ENCODE assay signal across 34 mouse cellular contexts in genomic region chr14:85095631-85096030, GRCm38 (mm10).
DNase-seq lines count a peak whose midpoint lies in the region; ATAC-seq and TF ChIP-seq lines count a peak whose summit lies in the region.
"Had no signal": no experiment of that assay in that cellular context is flagged by ENCODE, and none has a peak within 500 bp of the region (broad histone marks: within the 10 kb centered on the region; RNA-seq: fewer than 3 reads in every experiment).

No protein-coding gene starts in this region.

- 50% methylated on average over 1 of the region's 1 CpGs for WGBS in embryonic facial prominence, embryonic 14.5 days
- 57% methylated on average over 1 of the region's 1 CpGs for WGBS in embryonic facial prominence, embryonic 10.5 days
- 21% methylated on average over 1 of the region's 1 CpGs for WGBS in midbrain, embryonic 10.5 days
- WGBS in midbrain, embryonic 16.5 days: 0% methylated on average over 1 of the region's 1 CpGs
- 9% methylated on average over 1 of the region's 1 CpGs for WGBS in midbrain, embryonic 13.5 days

- H3K27ac ChIP-seq in embryonic facial prominence, embryonic 14.5 days (replicated peaks; ENCODE audit: low read depth, low read length): no peak overlapping the region
- no peak overlapping the region for H3K27ac ChIP-seq in embryonic facial prominence, embryonic 10.5 days (replicated peaks)
- peak overlapping the region; percentile 71 for H3K27ac ChIP-seq in midbrain, embryonic 10.5 days (replicated peaks)
- no peak overlapping the region for H3K27ac ChIP-seq in midbrain, embryonic 16.5 days (ENCODE audit: low read length)
- no peak overlapping the region for H3K27ac ChIP-seq in midbrain, embryonic 13.5 days
- H3K27ac ChIP-seq: embryonic facial prominence, embryonic 15.5 days; gastrocnemius, adult 2 months; hindbrain, postnatal 0 days; intestine, embryonic 15.5 days; kidney, postnatal 0 days; liver, embryonic 14.5 days; macrophage; neural tube, embryonic 15.5 days had no signal

- H3K4me2 ChIP-seq in embryonic facial prominence, embryonic 14.5 days (ENCODE audit: low read depth, low read length): no peak overlapping the region
- H3K4me2 ChIP-seq in midbrain, embryonic 16.5 days (ENCODE audit: low read length): no peak overlapping the region
- H3K4me2 ChIP-seq in midbrain, embryonic 13.5 days (replicated peaks): no peak overlapping the region
- H3K4me2 ChIP-seq: embryonic facial prominence, embryonic 15.5 days; heart, embryonic 11.5 days; intestine, embryonic 15.5 days; neural tube, embryonic 15.5 days had no signal

- H3K9ac ChIP-seq in embryonic facial prominence, embryonic 14.5 days (ENCODE audit: low read depth, low read length): no peak overlapping the region
- no peak overlapping the region for H3K9ac ChIP-seq in midbrain, embryonic 16.5 days (ENCODE audit: low read depth, low read length)
- no peak overlapping the region for H3K9ac ChIP-seq in midbrain, embryonic 13.5 days (replicated peaks)
- H3K9ac ChIP-seq: embryonic facial prominence, embryonic 15.5 days; intestine, embryonic 15.5 days; liver, embryonic 14.5 days; neural tube, embryonic 15.5 days had no signal

- no peaks in the 10 kb centered on the region for H3K27me3 ChIP-seq in embryonic facial prominence, embryonic 14.5 days (replicated peaks; ENCODE audit: control insufficient read depth, insufficient read depth, low read length)
- H3K27me3 ChIP-seq in embryonic facial prominence, embryonic 10.5 days (replicated peaks; ENCODE audit: low read depth, poor library complexity, severe bottlenecking): no peaks in the 10 kb centered on the region
- H3K27me3 ChIP-seq in midbrain, embryonic 10.5 days (ENCODE audit: low read depth, poor library complexity, severe bottlenecking): no peaks in the 10 kb centered on the region
- H3K27me3 ChIP-seq in midbrain, embryonic 16.5 days (ENCODE audit: control insufficient read depth, insufficient read depth, low read depth, low read length): no peaks in the 10 kb centered on the region
- H3K27me3 ChIP-seq in midbrain, embryonic 13.5 days: no peaks in the 10 kb centered on the region
- H3K27me3 ChIP-seq: CH12.LX; embryonic facial prominence, embryonic 15.5 days; intestine, embryonic 15.5 days; neural tube, embryonic 15.5 days had no signal

- TF ChIP-seq CTCF in brain, embryonic 14.5 days (IDR thresholded peaks at IDR 0.05; ENCODE audit: borderline replicate concordance, extremely low read depth, insufficient read depth, insufficient read length): no peak

- no peak for ATAC-seq in embryonic facial prominence, embryonic 14.5 days (ENCODE audit: low read depth)
- no peak for ATAC-seq in midbrain, embryonic 16.5 days
- ATAC-seq in midbrain, embryonic 13.5 days: 0 out of 2 replicates have a peak, but pooled peaks have one; percentile 20
- ATAC-seq in megakaryocyte-erythroid progenitor cell, adult 5-6 weeks (replicated peaks; ENCODE audit: low FRiP score, low TSS enrichment, poor library complexity, severe bottlenecking): no peak
- ATAC-seq: activated CD4-positive, CD25-positive, alpha-beta regulatory T cell, adult 4 months; forebrain, embryonic 14.5 days; hindbrain, postnatal 0 days; intestine, embryonic 15.5 days had no signal

- peak; percentile 6 for DNase-seq in embryonic facial prominence, embryonic 14.5 days (ENCODE audit: low spot score)
- DNase-seq in embryonic facial prominence, embryonic 10.5 days (ENCODE audit: low spot score): no peak
- peak; percentile 54 for DNase-seq in midbrain, embryonic 10.5 days (ENCODE audit: low spot score)
- peak; percentile 22 for DNase-seq in brain, embryonic 14.5 days (ENCODE audit: low read depth)
- DNase-seq: adrenal gland, adult 2 months; adrenal gland, postnatal 36 days; cerebellum, adult 2 months; cerebellum, postnatal 14 days; gastrocnemius, adult 2 months; gastrocnemius, postnatal 36 days; heart, adult 18-20 months; heart, postnatal 4 days; kidney, adult 2 months; kidney, postnatal 4 days; liver; lung, adult 2 months; lung, postnatal 10 days; right cerebral cortex, adult 18-20 months; spleen, adult 18-20 months; thymus, postnatal 14 days had no signal

- H3K36me3 ChIP-seq in embryonic facial prominence, embryonic 14.5 days (ENCODE audit: control insufficient read depth, insufficient read depth, low read length): no peaks in the 10 kb centered on the region
- no peaks in the 10 kb centered on the region for H3K36me3 ChIP-seq in embryonic facial prominence, embryonic 10.5 days (replicated peaks)
- H3K36me3 ChIP-seq in midbrain, embryonic 10.5 days: no peaks in the 10 kb centered on the region
- H3K36me3 ChIP-seq in midbrain, embryonic 16.5 days (ENCODE audit: control insufficient read depth, insufficient read depth, low read length): no peaks in the 10 kb centered on the region
- H3K36me3 ChIP-seq in midbrain, embryonic 13.5 days: no peaks in the 10 kb centered on the region
- H3K36me3 ChIP-seq: embryonic facial prominence, embryonic 15.5 days; intestine, embryonic 15.5 days; neural tube, embryonic 15.5 days had no signal

- H3K4me3 ChIP-seq in embryonic facial prominence, embryonic 14.5 days (ENCODE audit: low read depth, low read length): no peak overlapping the region
- H3K4me3 ChIP-seq in embryonic facial prominence, embryonic 10.5 days: no peak overlapping the region
- H3K4me3 ChIP-seq in midbrain, embryonic 10.5 days: no peak overlapping the region
- no peak overlapping the region for H3K4me3 ChIP-seq in midbrain, embryonic 16.5 days (ENCODE audit: low read depth, low read length)
- no peak overlapping the region for H3K4me3 ChIP-seq in midbrain, embryonic 13.5 days (replicated peaks)
- H3K4me3 ChIP-seq: embryonic facial prominence, embryonic 15.5 days; gastrocnemius, adult 2 months; intestine, embryonic 15.5 days; neural tube, embryonic 15.5 days had no signal

- no peaks in the 10 kb centered on the region for H3K4me1 ChIP-seq in embryonic facial prominence, embryonic 14.5 days (ENCODE audit: control insufficient read depth, insufficient read depth, low read length)
- H3K4me1 ChIP-seq in embryonic facial prominence, embryonic 10.5 days: no peaks in the 10 kb centered on the region
- peaks cover 34% of the 10 kb centered on the region for H3K4me1 ChIP-seq in midbrain, embryonic 10.5 days
- H3K4me1 ChIP-seq in midbrain, embryonic 16.5 days (ENCODE audit: control insufficient read depth, insufficient read depth, low read length): no peaks in the 10 kb centered on the region
- peaks cover 7% of the 10 kb centered on the region; the same call in 1 of the 2 replicates for H3K4me1 ChIP-seq in midbrain, embryonic 13.5 days (replicated peaks)
- H3K4me1 ChIP-seq: embryonic facial prominence, embryonic 15.5 days; intestine, embryonic 15.5 days; neural tube, embryonic 15.5 days had no signal

- no peaks in the 10 kb centered on the region for H3K9me3 ChIP-seq in embryonic facial prominence, embryonic 14.5 days (ENCODE audit: control insufficient read depth, low read length)
- no peaks in the 10 kb centered on the region for H3K9me3 ChIP-seq in embryonic facial prominence, embryonic 10.5 days
- no peaks in the 10 kb centered on the region for H3K9me3 ChIP-seq in midbrain, embryonic 10.5 days (replicated peaks)
- H3K9me3 ChIP-seq in midbrain, embryonic 16.5 days (replicated peaks; ENCODE audit: control insufficient read depth, low read length, poor library complexity, severe bottlenecking): no peaks in the 10 kb centered on the region
- H3K9me3 ChIP-seq in midbrain, embryonic 13.5 days: no peaks in the 10 kb centered on the region
- H3K9me3 ChIP-seq: embryonic facial prominence, embryonic 15.5 days; intestine, embryonic 15.5 days; neural tube, embryonic 15.5 days had no signal

- no peak for TF ChIP-seq POLR2A in brain, embryonic 14.5 days (IDR thresholded peaks at IDR 0.05; ENCODE audit: borderline replicate concordance, extremely low read depth, insufficient read depth, insufficient read length, poor library complexity, severe bottlenecking)
